Mouse (Mus musculus) intestine, embryonic 15.5 days (tissue): ENCODE measurements at regions not wholly inside any gene's neighbourhood (a gene's known extent, or its start where the extent isn't known, plus 50 kb on each side); places are given as distances from the start of the nearest gene placed in this dataset.

Experiments
- ATAC-seq: fragments of 200-750 bp; cut with Nextera tagmentation; 2 replicates; pipeline ENCODE4 v1.8.0; 2017; ENCODE audit warnings: moderate TSS enrichment, moderate library complexity
- H3K27ac ChIP-seq: fragments of 300-500 bp; sonication (generic); 2 replicates; pipeline ENCODE4 v1.5.1; 2015; ENCODE audit warnings: mild to moderate bottlenecking, inconsistent platforms
- H3K27me3 ChIP-seq: fragments of 300-500 bp; sonication (generic); replicated peaks from 2 replicates; pipeline ENCODE4 v1.6.1; 2015; ENCODE audit warnings: inconsistent platforms
- H3K36me3 ChIP-seq: fragments of 300-500 bp; sonication (generic); 2 replicates; pipeline ENCODE4 v1.6.1; 2015; ENCODE audit warnings: inconsistent platforms
- H3K4me1 ChIP-seq: fragments of 300-500 bp; sonication (generic); replicated peaks from 2 replicates; pipeline ENCODE4 v1.6.1; 2015; ENCODE audit warnings: inconsistent platforms
- H3K4me2 ChIP-seq: fragments of 300-500 bp; sonication (generic); replicated peaks from 2 replicates; pipeline ENCODE4 v1.6.1; 2015; ENCODE audit warnings: mild to moderate bottlenecking, inconsistent platforms
- H3K4me3 ChIP-seq: fragments of 300-500 bp; sonication (generic); replicated peaks from 2 replicates; pipeline ENCODE4 v1.5.1; 2015; ENCODE audit warnings: inconsistent platforms
- H3K9ac ChIP-seq: fragments of 300-500 bp; sonication (generic); 2 replicates; pipeline ENCODE4 v1.6.1; 2015; ENCODE audit warnings: inconsistent platforms
- H3K9me3 ChIP-seq: fragments of 300-500 bp; sonication (generic); 2 replicates; pipeline ENCODE4 v1.6.1; 2016; ENCODE audit warnings: inconsistent platforms
- WGBS: fragments of 180-500 bp; shearing (Covaris S2); methylation state at CpG from one replicate; pipeline ENCODE4 v1.1.7; 2015; 5-methylcytosine and 5-hydroxymethylcytosine counted together

DNA sequence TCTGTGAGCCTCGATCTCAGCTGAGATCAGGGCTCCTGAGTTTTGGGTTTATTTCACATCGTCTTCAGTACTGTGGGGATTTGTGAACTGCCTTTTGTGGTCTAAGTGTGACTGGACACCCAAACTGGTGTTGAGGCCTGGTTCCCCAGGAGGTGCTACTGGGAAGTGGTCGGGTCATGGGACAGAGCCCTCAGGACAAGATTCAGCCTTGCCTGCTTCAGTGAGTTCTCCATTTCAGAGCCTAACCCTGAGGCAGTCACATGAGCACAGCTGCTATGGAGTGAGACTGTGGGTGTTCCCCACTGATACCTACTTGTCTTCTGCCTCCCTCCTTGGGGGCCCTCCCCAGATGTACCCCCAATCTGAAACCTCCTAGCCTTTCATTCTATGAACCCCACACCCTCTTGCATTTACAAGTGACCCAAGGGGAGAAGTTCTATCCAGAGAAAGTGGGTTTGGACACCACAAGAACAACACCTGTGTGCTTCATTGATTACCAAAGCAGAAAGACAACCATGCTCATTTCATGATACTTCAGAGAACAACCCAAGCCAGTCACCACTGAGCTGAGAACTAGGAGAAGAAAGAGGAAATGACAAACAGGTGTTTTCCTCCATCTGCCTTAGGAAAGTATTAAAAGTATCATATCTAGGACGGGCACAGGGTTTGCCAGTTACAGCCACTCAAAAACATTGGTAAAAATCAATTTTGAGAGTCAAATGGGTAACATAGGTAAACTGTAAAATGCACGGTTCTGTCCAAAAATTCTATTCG, 255.8 kb downstream of the Tle3 start:
- Histone ChIP-seq H3K4me3 (no peak overlapping the region), H3K9ac (no peak overlapping the region), H3K9me3 (no peaks in the 10 kb centered on the region), H3K4me1 (no peaks in the 10 kb centered on the region), H3K4me2 (no peak overlapping the region), H3K27ac (no peak overlapping the region), H3K27me3 (no peaks in the 10 kb centered on the region), H3K36me3 (no peaks in the 10 kb centered on the region)
- 72% methylated on average over 6 of the region's 6 CpGs for WGBS
- no peak for ATAC-seq

DNA sequence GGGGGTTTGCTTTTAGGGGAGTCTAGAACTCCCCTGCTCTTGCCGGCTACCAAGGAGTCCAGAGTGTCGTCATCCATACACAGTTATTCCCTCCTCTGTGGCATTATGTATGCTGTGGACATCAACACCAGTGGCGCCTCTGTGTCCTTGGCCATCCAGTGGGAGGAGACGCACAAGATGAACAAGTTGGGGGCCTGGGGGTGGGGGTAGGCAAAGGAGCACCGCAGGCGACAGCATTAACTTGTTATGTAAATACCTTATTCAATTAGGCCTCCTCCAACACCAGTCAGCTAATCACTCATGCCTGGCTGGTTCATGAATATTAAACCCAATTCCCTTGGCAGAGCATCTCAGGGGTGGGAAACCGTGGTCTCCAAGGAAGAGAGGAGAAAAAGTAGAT, 250.8 kb downstream of the Tle3 start:
- Histone ChIP-seq H3K36me3 (no peaks in the 10 kb centered on the region), H3K27me3 (no peaks in the 10 kb centered on the region), H3K9me3 (no peaks in the 10 kb centered on the region), H3K4me1 (0 out of 2 replicates have a peak, but pooled peaks cover 4% of the 10 kb centered on the region), H3K4me2 (no peak overlapping the region), H3K27ac (no peak overlapping the region), H3K4me3 (no peak overlapping the region), H3K9ac (no peak overlapping the region)
- 53% methylated on average over 7 of the region's 7 CpGs for WGBS
- no peak for ATAC-seq

DNA sequence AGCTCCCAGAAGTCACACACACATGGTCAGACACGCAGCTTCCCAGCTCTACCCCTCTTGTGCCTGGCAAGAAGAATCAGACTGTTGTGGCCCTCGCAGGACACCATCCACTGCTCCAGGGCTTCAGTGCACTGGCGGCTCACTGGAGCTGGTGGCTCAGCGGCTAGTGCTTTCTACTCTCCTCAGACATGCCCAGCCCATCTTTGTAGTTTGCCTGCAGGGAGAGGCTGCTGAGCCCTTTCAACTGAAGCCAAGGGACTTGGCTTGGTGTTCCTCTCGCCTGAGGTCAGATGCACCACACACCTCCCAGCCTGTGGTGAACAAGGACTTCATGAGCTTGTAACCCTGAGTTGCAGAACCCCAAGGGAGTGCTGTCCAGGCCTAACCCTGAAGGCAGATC, 249.8 kb downstream of the Tle3 start:
- Histone ChIP-seq H3K4me1 (0 out of 2 replicates have a peak, but pooled peaks cover 4% of the 10 kb centered on the region), H3K4me2 (no peak overlapping the region), H3K27me3 (no peaks in the 10 kb centered on the region), H3K9ac (no peak overlapping the region), H3K27ac (no peak overlapping the region), H3K36me3 (no peaks in the 10 kb centered on the region), H3K4me3 (no peak overlapping the region), H3K9me3 (no peaks in the 10 kb centered on the region)
- no peak for ATAC-seq
- 88% methylated on average over 5 of the region's 5 CpGs for WGBS

DNA sequence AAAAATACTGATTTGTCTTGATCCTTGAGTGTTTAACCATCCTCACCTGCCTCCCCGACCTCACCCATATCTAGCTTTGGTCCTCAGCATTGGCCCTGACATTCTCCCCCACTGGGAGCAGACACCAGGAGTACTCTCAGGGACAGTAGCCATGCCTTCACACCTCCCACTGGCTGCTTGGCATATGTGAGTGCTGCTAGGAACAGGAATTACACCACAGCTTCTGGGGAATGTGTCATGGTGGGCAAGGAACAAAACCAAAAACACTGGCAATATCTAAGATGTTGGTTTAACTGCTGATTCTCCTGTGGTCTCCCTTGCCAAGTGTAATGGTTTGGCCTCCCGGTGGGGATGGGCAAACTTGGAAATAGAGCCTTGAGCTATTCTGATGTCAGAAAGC, 248.6 kb downstream of the Tle3 start:
- no peak overlapping the region for H3K4me3 ChIP-seq
- 62% methylated on average over 2 of the region's 2 CpGs for WGBS
- H3K4me1 ChIP-seq, result 0 out of 2 replicates have a peak, but pooled peaks cover 4% of the 10 kb centered on the region
- H3K4me2 ChIP-seq, result no peak overlapping the region
- ATAC-seq, result no peak
- no peak overlapping the region for H3K27ac ChIP-seq
- no peaks in the 10 kb centered on the region for H3K27me3 ChIP-seq
- no peaks in the 10 kb centered on the region for H3K36me3 ChIP-seq
- H3K9me3 ChIP-seq, result no peaks in the 10 kb centered on the region
- H3K9ac ChIP-seq, result no peak overlapping the region

DNA sequence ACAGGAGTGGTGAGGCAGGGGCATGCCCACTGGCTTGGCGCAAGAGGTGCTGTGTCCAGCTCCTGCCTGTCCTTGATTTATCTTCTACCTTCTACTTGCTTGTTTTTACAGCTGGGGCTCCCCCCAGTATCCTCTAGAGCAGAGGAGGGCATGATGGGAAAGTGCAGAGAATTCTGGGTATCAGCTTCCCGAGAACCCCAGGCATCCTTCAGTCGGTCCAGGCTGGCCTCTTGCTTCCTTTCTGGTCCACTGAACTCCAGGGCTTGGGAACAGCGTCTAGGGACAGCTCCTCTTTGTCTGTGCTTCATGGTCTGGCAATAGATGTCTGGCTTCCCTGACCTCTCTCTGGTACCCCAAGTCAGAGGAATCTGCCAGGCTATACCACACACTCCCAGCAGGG, 247.9 kb downstream of the Tle3 start:
- no peak overlapping the region for H3K27ac ChIP-seq
- WGBS, result 58% methylated on average over 4 of the region's 4 CpGs
- no peak for ATAC-seq

DNA sequence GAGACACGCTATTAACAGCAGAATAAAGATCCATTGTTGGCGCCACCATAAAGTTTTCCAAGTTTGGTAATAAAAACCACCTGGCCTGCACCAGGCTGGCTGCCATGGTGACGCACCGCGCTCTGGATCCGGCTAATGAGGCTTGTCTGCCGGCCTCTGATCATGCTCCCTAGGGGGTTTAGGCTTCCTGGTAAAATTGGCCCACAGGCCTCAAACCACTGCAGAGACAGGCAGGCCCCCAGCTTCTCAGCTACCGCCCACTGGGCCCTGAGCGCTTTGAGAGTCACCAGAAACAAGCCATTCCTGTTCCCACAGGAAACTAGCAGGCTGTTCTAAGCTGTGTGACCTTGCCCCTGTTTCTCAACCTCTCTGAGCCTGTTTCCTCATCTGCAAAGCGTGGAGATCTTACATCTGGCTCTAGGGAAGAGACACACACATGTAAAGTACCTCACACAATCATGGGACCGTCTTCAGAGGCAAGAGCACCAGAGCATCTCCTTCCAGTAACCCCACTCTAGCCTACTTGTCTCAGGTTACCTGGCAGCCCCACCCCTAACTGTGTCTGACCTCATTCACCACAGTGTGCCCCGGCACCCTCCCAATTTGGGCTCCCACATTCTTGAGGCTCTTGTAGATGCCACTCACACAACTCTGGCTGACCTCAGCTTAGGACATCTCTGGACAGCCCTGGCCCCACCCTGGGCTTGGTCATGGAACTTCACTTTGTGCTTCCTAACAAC, 246.5 kb downstream of the Tle3 start:
- Histone ChIP-seq H3K36me3 (no peaks in the 10 kb centered on the region), H3K4me3 (no peak overlapping the region), H3K27ac (no peak overlapping the region), H3K4me1 (0 out of 2 replicates have a peak, but pooled peaks cover 4% of the 10 kb centered on the region), H3K4me2 (no peak overlapping the region), H3K9me3 (no peaks in the 10 kb centered on the region), H3K27me3 (no peaks in the 10 kb centered on the region), H3K9ac (no peak overlapping the region)
- peak; percentile 47 for ATAC-seq
- 43% methylated on average over 12 of the region's 12 CpGs for whole genome bisulfite sequencing

More for the DNA sequence above, 247.9 kb downstream of the Tle3 start:
- Histone ChIP-seq H3K4me2 (no peak overlapping the region), H3K9ac (no peak overlapping the region), H3K4me3 (no peak overlapping the region), H3K36me3 (no peaks in the 10 kb centered on the region), H3K9me3 (no peaks in the 10 kb centered on the region), H3K4me1 (0 out of 2 replicates have a peak, but pooled peaks cover 4% of the 10 kb centered on the region), H3K27me3 (no peaks in the 10 kb centered on the region)

DNA sequence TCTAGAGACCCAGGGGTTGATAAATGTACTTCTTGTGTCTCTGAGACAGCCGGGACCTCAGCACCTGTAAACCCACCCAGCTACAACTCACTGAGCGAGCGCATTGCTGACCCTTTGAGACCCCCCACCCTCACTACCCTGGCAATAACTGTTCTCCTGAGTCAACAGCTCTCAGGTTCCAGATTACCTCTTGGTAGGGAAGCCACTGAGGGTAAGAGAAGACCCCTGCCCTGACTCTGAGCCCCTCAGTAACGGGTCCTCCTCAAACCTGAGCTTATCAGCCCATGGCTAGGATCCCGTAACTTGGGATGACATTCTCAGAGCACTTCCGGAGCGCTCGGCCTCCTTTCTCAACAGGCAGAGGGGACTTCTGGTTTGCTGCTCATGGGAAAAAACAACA, 245.8 kb downstream of the Tle3 start:
- no peak for ATAC-seq
- Histone ChIP-seq H3K36me3 (no peaks in the 10 kb centered on the region), H3K9me3 (no peaks in the 10 kb centered on the region), H3K27me3 (no peaks in the 10 kb centered on the region), H3K4me2 (no peak overlapping the region), H3K27ac (no peak overlapping the region), H3K9ac (no peak overlapping the region), H3K4me1 (0 out of 2 replicates have a peak, but pooled peaks cover 4% of the 10 kb centered on the region), H3K4me3 (no peak overlapping the region)
- 72% methylated on average over 8 of the region's 8 CpGs for WGBS

DNA sequence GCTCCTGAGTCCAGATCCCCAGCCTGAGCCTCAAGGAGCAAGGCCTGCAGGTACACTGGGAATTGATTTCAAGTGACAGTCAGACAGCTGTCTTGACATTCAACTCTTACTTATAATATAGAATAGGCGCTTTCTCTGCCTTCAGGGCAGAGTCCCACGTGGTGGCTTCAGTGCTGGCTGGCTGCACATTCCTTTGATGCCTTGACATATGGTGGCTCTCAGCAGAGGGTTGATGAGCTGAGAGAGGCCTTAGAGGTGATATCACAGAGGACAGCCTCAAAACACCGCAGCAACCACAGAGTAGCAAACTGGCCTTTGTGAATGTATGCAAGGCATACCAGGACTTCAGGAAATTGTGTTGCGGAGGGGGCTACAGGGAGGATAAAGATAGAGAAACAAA, 243.4 kb downstream of the Tle3 start:
- Histone ChIP-seq H3K27ac (no peak overlapping the region), H3K4me3 (no peak overlapping the region), H3K4me2 (no peak overlapping the region), H3K27me3 (no peaks in the 10 kb centered on the region), H3K36me3 (no peaks in the 10 kb centered on the region), H3K9me3 (no peaks in the 10 kb centered on the region), H3K4me1 (0 out of 2 replicates have a peak, but pooled peaks cover 4% of the 10 kb centered on the region), H3K9ac (no peak overlapping the region)
- no peak for ATAC-seq
- WGBS, result 62% methylated on average over 4 of the region's 4 CpGs

DNA sequence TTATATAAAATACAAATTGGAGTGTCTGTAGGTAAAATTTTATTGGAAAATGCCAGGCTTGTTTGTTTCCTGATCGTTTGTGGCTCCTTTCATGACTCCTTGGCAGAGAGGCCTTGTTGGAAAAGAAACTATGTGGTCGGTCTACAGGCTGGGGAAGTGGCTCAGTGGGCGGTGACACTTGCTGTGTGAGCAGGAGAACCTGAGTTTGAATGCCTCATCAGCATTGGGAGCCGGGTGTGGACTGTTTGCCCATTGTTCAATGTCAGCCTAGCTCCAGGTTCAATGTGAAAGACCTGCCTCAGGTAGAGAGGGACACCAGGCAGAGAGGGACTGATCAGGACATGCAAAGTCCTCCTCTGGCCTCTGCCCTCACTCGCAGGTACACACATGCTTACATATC, 235.4 kb downstream of the Tle3 start:
- 82% methylated on average over 5 of the region's 5 CpGs for WGBS
- no peaks in the 10 kb centered on the region for H3K9me3 ChIP-seq
- H3K27me3 ChIP-seq, result no peaks in the 10 kb centered on the region
- H3K36me3 ChIP-seq, result no peaks in the 10 kb centered on the region
- ATAC-seq, result no peak
- no peak overlapping the region for H3K27ac ChIP-seq
- H3K4me2 ChIP-seq, result no peak overlapping the region
- H3K4me3 ChIP-seq, result no peak overlapping the region
- no peak overlapping the region for H3K9ac ChIP-seq
- H3K4me1 ChIP-seq, result no peaks in the 10 kb centered on the region

DNA sequence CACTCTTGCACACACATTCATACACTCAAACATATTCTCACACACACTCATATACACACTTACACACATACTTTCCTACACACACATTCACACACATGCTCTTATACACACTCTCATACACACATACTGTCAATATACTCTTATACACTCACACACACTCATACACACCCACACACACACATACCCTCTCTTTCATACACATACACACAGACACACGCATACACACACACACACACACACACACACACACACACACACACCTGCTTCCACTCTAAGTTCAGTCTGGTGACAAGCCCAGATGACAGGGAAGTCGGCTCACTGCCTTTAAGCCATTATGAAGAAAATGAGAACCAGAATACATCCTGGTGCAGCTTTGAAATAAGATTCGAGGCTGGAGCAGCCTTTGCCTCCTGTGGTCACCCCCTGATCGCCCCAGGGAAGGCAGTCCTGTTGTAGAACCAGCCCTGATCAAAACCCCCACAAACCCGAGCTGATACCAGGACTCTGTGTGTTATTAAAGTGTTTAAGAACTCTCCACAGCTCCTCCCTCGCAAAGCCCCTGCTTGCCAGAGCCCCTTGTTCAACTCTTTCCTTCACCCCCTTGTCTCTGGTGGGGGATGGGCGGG, 230.3 kb downstream of the Tle3 start:
- Histone ChIP-seq H3K36me3 (no peaks in the 10 kb centered on the region), H3K27ac (no peak overlapping the region), H3K4me2 (no peak overlapping the region), H3K9me3 (no peaks in the 10 kb centered on the region), H3K9ac (no peak overlapping the region), H3K4me3 (no peak overlapping the region), H3K4me1 (no peaks in the 10 kb centered on the region), H3K27me3 (no peaks in the 10 kb centered on the region)
- ATAC-seq, result no peak
- 58% methylated on average over 7 of the region's 7 CpGs for WGBS

DNA sequence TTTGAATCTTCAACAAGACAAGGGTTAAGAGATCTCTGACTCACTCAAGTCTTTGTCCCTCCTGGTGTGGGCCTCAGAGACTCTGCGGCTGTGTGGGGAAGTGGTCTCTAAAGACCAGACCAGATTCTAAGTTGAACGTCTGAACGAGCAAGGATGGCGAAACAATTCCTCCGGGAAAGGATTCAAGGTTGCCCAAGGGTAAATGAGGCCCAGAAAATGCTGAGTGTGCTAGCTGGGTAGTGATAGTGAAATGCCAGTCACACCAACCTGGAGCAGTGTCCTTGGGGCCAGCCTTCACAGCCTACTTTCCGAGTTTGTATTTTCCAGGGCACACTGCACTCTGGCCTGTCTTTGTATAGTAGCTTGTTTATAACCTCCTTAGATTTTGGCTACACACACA, 229.7 kb downstream of the Tle3 start:
- 71% methylated on average over 6 of the region's 6 CpGs for WGBS
- Histone ChIP-seq H3K27ac (no peak overlapping the region), H3K36me3 (no peaks in the 10 kb centered on the region), H3K27me3 (no peaks in the 10 kb centered on the region), H3K9me3 (no peaks in the 10 kb centered on the region), H3K4me1 (peaks cover 4% of the 10 kb centered on the region; the same call in 1 of the 2 replicates), H3K4me3 (no peak overlapping the region), H3K9ac (no peak overlapping the region), H3K4me2 (no peak overlapping the region)
- no peak for ATAC-seq

DNA sequence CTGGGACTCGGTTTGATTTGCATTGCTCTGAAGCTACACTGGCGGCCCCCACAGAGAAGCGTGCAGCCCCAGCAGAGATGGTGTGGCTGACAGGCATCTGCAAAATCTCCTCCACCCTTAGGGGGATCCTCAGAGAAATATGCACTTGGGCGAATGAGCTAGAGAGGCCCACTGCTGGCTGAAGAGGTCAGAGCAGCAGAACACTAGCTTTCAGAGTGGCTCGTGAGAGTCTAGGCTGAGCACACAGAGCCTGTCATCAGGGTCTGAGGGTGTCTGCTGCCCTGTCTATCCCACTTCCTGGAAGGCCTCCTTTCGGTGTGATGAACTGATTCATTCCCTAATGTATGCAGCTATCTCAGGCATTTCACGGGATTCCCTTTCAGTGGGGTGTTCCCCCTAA, 225.1 kb downstream of the Tle3 start:
- WGBS, result 33% methylated on average over 7 of the region's 7 CpGs

More for the DNA sequence above, 225.1 kb downstream of the Tle3 start:
- Histone ChIP-seq H3K36me3 (no peaks in the 10 kb centered on the region), H3K4me2 (no peak overlapping the region), H3K27me3 (no peaks in the 10 kb centered on the region), H3K27ac (no peak overlapping the region), H3K4me3 (no peak overlapping the region), H3K4me1 (peaks cover 15% of the 10 kb centered on the region; the same call in 1 of the 2 replicates), H3K9ac (no peak overlapping the region), H3K9me3 (no peaks in the 10 kb centered on the region)
- ATAC-seq, result no peak
